Mouse (Mus musculus) neural tube, embryonic 15.5 days (tissue): ENCODE data around the gene Gtf3c6. TPM values are rescaled to one million over a fixed set of nuclear protein-coding genes. Genes with fewer than 3 reads are reported as not detected.
A peak's percentile ranks its signal among the peaks of the same experiment; 100 is the strongest.

Experiments
- ATAC-seq: fragments of 200-750 bp; cut with Nextera tagmentation; 2 replicates; pipeline ENCODE4 v1.8.0; 2017; ENCODE audit warnings: mild to moderate bottlenecking, moderate TSS enrichment, moderate library complexity; ENCODE audit not compliant: low FRiP score
- H3K27ac ChIP-seq: fragments of 300-500 bp; sonication (generic); replicated peaks from 2 replicates; pipeline ENCODE4 v1.5.1; 2015; ENCODE audit warnings: mild to moderate bottlenecking, inconsistent platforms
- H3K27me3 ChIP-seq: fragments of 300-500 bp; sonication (generic); replicated peaks from 2 replicates; pipeline ENCODE4 v1.6.1; 2015; ENCODE audit warnings: inconsistent platforms
- H3K36me3 ChIP-seq: fragments of 300-500 bp; sonication (generic); 2 replicates; pipeline ENCODE4 v1.6.1; 2015; ENCODE audit warnings: inconsistent platforms
- H3K4me1 ChIP-seq: fragments of 300-500 bp; sonication (generic); 2 replicates; pipeline ENCODE4 v1.6.1; 2015; ENCODE audit warnings: inconsistent platforms
- H3K4me2 ChIP-seq: fragments of 300-500 bp; sonication (generic); 2 replicates; pipeline ENCODE4 v1.6.1; 2015; ENCODE audit warnings: inconsistent platforms, mild to moderate bottlenecking, moderate library complexity
- H3K4me3 ChIP-seq: fragments of 300-500 bp; sonication (generic); replicated peaks from 2 replicates; pipeline ENCODE4 v1.5.1; 2015; ENCODE audit warnings: mild to moderate bottlenecking, inconsistent platforms
- H3K9ac ChIP-seq: fragments of 300-500 bp; sonication (generic); replicated peaks from 2 replicates; pipeline ENCODE4 v1.6.1; 2015; ENCODE audit warnings: mild to moderate bottlenecking, inconsistent platforms
- H3K9me3 ChIP-seq: fragments of 300-500 bp; sonication (generic); replicated peaks from 2 replicates; pipeline ENCODE4 v1.6.1; 2016; ENCODE audit warnings: inconsistent platforms
- WGBS: fragments of 180-500 bp; shearing (Covaris S2); methylation state at CpG from one replicate; pipeline ENCODE4 v1.1.7; 2015; ENCODE audit warnings: mixed read lengths; 5-methylcytosine and 5-hydroxymethylcytosine counted together
- polyA plus RNA-seq: library from polyadenylated mRNA; unstranded; fragments of >200 nt; fragmentation: Nextera tagmentation; extraction: Ambion mirVana; gene quantifications from 2 replicates; pipeline ENCODE4 v1.2.1, GENCODE M21; 2015

Gtf3c6 gene
- polyA plus RNA-seq, 1 experiment from 2014 or later: 74.0 TPM

DNA sequence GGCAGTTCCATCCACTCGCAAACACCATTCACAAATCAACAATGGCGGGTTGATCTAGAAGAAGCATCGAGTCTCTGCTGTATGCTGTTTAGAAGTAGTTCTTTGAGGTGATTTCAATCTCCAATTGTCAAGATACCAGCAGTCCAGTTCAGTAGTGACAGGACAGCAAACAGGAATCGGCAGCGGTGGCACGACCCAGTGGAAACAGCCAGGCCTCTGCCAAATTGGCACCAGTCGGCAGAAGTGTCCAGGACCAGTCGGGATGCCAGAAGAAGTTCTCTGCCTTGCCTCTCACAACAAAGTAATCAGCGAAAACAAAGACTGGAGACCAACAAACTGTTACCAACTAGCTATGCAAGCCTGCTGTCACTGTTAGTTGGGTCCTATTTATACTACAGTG is 25.7 kb upstream of the Gtf3c6 start:
- Histone ChIP-seq H3K36me3 (peaks cover 16% of the 10 kb centered on the region; the same call in 1 of the 2 replicates), H3K27me3 (no peaks in the 10 kb centered on the region), H3K4me2 (no peak overlapping the region), H3K4me3 (no peak overlapping the region), H3K27ac (no peak overlapping the region), H3K9me3 (no peaks in the 10 kb centered on the region), H3K9ac (no peak overlapping the region), H3K4me1 (no peaks in the 10 kb centered on the region)
- no peak for ATAC-seq
- WGBS: 93% methylated on average over 9 of the region's 9 CpGs

DNA sequence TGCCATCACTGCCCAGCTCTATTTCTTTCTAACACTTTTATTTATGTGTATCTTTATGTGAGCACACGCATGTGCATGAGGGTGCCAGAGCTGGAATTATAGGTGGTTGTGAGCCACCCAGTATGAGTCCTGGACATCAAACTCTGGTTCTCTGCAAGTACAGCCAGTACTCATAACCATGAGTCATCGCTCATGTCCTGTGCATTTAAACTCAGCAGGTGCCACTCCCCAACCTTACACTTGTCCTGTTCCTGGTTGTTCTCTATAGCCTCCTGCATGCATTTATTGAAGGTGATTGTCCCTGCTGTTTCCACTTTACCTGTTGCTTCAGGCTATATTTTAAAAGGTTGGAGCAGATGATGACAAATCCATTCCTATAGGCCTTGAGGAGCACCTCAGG is 23.7 kb upstream of the Gtf3c6 start:
- no peaks in the 10 kb centered on the region for H3K9me3 ChIP-seq
- H3K4me3 ChIP-seq: no peak overlapping the region
- no peaks in the 10 kb centered on the region for H3K4me1 ChIP-seq
- H3K4me2 ChIP-seq: no peak overlapping the region
- no peak overlapping the region for H3K27ac ChIP-seq
- 96% methylated on average over 2 of the region's 2 CpGs for WGBS
- ATAC-seq: no peak
- no peaks in the 10 kb centered on the region for H3K27me3 ChIP-seq
- H3K9ac ChIP-seq: no peak overlapping the region
- H3K36me3 ChIP-seq: peaks cover 10% of the 10 kb centered on the region; the same call in 1 of the 2 replicates

DNA sequence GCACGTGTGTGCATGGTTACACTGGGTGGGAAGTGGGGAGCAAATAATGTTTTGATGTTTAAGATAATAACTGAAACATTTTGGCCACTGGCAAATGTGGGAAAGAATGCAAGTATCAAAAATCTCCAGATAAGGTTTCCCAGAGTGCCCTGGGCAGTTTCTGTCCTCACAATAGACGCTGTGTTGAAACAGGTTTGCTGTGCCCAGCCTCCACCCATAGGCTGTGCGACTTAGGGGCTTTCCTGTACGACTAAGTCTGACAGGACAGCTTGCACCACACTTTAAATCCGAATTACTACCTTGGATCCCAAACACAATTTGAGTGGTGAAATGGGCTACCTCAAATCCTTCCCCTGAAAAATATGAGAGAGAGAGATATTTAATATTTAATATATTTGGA is 20.4 kb upstream of the Gtf3c6 start:
- Histone ChIP-seq H3K4me2 (no peak overlapping the region), H3K9ac (no peak overlapping the region), H3K4me1 (no peaks in the 10 kb centered on the region), H3K27ac (no peak overlapping the region), H3K36me3 (no peaks in the 10 kb centered on the region), H3K4me3 (no peak overlapping the region), H3K27me3 (no peaks in the 10 kb centered on the region), H3K9me3 (no peaks in the 10 kb centered on the region)
- no peak for ATAC-seq
- 77% methylated on average over 5 of the region's 5 CpGs for WGBS

DNA sequence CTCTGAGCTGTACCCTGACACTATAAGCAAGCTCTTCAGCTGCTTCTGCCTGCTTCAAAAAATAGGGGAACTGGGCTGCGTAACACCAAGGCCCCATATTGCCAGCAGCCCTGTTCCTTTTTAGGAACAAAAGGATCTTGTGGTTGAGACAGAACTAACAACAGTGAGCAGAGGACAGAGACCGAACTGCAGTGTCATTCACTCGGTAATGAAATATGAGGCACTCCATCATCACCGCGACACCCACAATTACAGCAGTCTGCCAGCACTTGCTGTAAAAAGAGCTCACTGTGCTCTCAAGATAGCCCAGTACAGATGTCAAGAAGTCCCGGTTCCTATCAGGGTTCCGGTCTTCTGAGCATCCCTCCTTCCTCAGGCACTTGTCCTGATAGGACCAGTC is 18.1 kb upstream of the Gtf3c6 start:
- Histone ChIP-seq H3K27ac (no peak overlapping the region), H3K9ac (no peak overlapping the region), H3K4me3 (no peak overlapping the region), H3K36me3 (no peaks in the 10 kb centered on the region), H3K4me2 (no peak overlapping the region), H3K4me1 (no peaks in the 10 kb centered on the region), H3K9me3 (no peaks in the 10 kb centered on the region), H3K27me3 (no peaks in the 10 kb centered on the region)
- 65% methylated on average over 7 of the region's 7 CpGs for WGBS
- no peak for ATAC-seq

DNA sequence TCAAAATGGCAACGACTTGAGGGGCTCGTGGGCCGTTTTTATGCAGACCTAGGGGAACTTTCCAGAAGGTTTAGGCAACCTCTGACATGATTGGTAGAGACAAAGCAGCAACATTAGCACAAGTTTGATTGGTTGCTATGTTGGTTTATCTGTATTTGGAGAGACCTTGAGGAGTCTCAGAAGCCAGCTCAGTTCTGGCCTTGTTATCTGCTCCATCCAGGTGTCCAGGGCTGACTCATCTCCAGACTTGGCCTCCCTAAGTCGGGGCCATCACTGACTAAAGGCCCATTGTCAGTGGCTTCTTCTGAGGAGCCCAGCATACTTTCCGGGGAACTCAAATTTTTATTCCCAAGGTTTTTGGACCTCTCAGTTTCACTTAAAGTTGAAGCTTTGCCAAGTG is 16.0 kb upstream of the Gtf3c6 start:
- no peaks in the 10 kb centered on the region for H3K27me3 ChIP-seq
- H3K4me3 ChIP-seq: no peak overlapping the region
- no peaks in the 10 kb centered on the region for H3K36me3 ChIP-seq
- no peak overlapping the region for H3K27ac ChIP-seq
- H3K9ac ChIP-seq: no peak overlapping the region
- no peak for ATAC-seq
- H3K9me3 ChIP-seq: no peaks in the 10 kb centered on the region
- no peak overlapping the region for H3K4me2 ChIP-seq
- WGBS: 83% methylated on average over 5 of the region's 5 CpGs
- no peaks in the 10 kb centered on the region for H3K4me1 ChIP-seq

DNA sequence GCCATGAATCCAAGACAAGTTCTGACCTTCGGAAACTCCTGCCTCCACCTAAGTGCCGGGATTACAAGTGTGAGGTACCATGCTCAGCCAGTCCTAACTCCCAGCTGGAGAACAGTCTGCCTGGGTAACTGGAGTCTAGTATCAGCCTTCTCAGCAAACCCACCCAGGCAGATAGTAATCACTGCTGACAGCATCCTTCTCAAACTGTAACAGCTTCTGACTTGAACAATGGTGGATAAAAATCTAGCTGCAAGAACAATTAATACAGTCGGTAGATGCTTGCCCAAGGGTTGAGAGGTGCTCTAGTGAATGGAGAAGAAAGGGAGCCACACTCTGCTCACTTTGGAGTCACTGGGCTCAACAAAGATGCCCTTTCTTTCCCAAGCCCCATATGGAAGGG is 13.3 kb upstream of the Gtf3c6 start:
- Histone ChIP-seq H3K4me1 (no peaks in the 10 kb centered on the region), H3K9me3 (no peaks in the 10 kb centered on the region), H3K4me2 (no peak overlapping the region), H3K4me3 (no peak overlapping the region), H3K27me3 (no peaks in the 10 kb centered on the region), H3K36me3 (no peaks in the 10 kb centered on the region), H3K27ac (no peak overlapping the region), H3K9ac (no peak overlapping the region)
- 95% methylated on average over 3 of the region's 3 CpGs for WGBS
- ATAC-seq: no peak

DNA sequence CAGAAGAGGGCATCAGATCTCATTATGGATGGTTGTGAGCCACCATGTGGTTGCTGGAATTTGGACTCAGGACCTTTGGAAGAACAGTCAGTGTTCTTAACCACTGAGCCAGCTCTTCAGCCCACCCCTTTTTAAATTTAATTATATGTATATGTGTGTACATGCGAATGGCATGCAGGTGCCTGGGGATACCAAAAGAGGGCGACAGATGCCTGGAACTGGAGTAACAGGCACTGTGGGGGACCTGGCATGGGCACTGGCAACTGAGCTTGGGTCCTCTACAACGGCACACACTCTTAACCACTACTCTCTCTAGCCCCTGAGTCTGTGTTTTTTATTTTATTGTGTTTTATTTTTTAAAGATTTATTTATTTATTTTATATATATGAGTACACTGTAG is 7.0 kb upstream of the Gtf3c6 start:
- no peak overlapping the region for H3K4me2 ChIP-seq
- WGBS: 91% methylated on average over 3 of the region's 3 CpGs
- ATAC-seq: no peak

DNA sequence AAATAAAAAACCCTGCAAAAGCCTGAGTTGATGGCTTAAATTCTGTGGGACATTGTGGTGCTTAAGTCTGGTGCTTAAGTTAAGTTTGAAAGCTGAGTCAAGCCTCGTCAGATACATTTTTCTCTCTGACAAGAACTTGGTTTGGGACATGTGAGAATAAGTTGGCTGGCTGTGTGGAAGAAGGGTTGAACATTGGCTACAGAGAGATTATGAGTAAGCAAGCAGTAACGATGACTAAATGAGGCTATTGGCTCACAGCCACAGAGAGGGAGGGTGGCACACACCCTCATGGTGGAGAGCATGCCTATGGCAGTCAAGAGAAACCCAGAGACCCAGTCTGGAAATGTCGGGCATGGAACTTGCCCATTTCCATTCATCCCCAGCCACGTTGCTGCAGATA is 5.8 kb upstream of the Gtf3c6 start:
- Histone ChIP-seq H3K4me1 (peaks cover 2% of the 10 kb centered on the region; the same call in 1 of the 2 replicates), H3K4me2 (no peak overlapping the region), H3K9me3 (no peaks in the 10 kb centered on the region), H3K27me3 (no peaks in the 10 kb centered on the region), H3K27ac (no peak overlapping the region), H3K4me3 (no peak overlapping the region), H3K36me3 (no peaks in the 10 kb centered on the region), H3K9ac (no peak overlapping the region)
- 81% methylated on average over 4 of the region's 4 CpGs for WGBS
- no peak for ATAC-seq

More for the DNA sequence above, 7.0 kb upstream of the Gtf3c6 start:
- Histone ChIP-seq H3K36me3 (no peaks in the 10 kb centered on the region), H3K9me3 (no peaks in the 10 kb centered on the region), H3K4me3 (no peak overlapping the region), H3K4me1 (no peaks in the 10 kb centered on the region), H3K9ac (no peak overlapping the region), H3K27me3 (no peaks in the 10 kb centered on the region), H3K27ac (no peak overlapping the region)

DNA sequence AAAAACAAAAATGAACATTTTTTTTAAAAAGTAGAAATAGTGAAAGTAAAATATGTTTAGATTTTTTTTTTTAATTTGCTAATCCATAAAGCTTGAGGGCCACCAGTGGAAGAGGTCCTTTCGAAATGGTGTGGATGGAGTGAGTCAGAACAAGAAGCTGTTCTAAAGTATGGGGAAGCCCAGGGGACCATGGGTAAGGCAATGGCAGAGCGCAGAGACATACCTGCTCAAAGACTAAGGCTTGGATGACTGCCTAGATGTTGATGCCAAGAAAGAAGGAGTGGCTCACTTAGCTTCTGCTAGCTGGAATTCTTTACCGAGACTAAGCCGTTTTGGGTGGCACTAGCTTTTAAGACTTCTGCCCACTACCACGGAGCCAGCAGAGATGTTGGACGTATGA is 4.3 kb upstream of the Gtf3c6 start:
- Histone ChIP-seq H3K36me3 (no peaks in the 10 kb centered on the region), H3K27ac (no peak overlapping the region), H3K27me3 (no peaks in the 10 kb centered on the region), H3K4me2 (no peak overlapping the region), H3K4me1 (peaks cover 6% of the 10 kb centered on the region; the same call in 1 of the 2 replicates), H3K9me3 (no peaks in the 10 kb centered on the region), H3K9ac (no peak overlapping the region), H3K4me3 (no peak overlapping the region)
- no peak for ATAC-seq
- 93% methylated on average over 6 of the region's 6 CpGs for WGBS

DNA sequence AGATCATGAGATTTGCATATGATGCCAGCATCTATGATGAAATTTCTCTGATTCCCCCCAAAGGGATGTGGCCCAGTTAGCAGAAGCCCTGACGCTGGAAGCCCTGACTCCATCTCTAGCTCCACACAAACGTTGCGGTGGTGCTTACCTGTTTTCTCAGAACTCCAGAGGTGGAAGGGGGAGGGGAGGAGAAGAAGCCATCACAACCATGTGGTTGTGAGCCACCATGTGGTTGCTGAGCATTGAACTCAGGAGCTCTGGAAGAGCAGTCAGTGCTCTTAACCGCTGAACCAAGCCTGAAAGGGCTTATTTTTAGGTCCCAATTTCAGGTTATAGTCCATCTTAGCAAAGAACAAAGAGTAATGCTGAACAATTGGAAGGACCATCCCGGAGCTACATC is 2.4 kb upstream of the Gtf3c6 start:
- H3K4me2 ChIP-seq: no peak overlapping the region
- H3K36me3 ChIP-seq: no peaks in the 10 kb centered on the region
- ATAC-seq: no peak
- no peaks in the 10 kb centered on the region for H3K27me3 ChIP-seq
- no peak overlapping the region for H3K9ac ChIP-seq
- H3K4me3 ChIP-seq: no peak overlapping the region
- WGBS: 51% methylated on average over 5 of the region's 5 CpGs
- no peaks in the 10 kb centered on the region for H3K9me3 ChIP-seq
- H3K4me1 ChIP-seq: peaks cover 14% of the 10 kb centered on the region
- H3K27ac ChIP-seq: no peak overlapping the region

DNA sequence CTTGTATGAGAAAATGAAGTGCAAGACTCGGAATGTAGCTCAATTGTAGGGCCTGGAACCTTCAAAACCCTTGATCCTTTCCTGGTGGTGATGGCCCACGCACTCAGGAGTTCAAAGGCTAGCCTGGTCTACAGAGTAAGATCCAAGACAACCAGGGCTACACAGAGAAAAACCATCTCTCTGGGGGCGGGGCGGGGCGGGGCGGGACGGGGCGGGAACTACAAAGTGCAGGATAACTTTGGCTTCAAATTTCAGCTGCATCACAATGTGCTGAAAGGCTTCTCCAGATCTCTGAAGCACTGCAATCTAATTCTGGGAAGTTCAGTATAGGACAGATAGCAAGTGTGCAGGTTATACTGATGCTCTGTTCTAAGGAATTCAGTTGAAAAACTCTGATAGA is 1.6 kb upstream of the Gtf3c6 start:
- WGBS: 21% methylated on average over 8 of the region's 8 CpGs
- H3K4me1 ChIP-seq: peaks cover 14% of the 10 kb centered on the region
- no peaks in the 10 kb centered on the region for H3K36me3 ChIP-seq
- H3K27me3 ChIP-seq: no peaks in the 10 kb centered on the region
- H3K4me3 ChIP-seq: no peak overlapping the region
- H3K27ac ChIP-seq: no peak overlapping the region
- H3K9me3 ChIP-seq: no peaks in the 10 kb centered on the region
- H3K4me2 ChIP-seq: peak overlapping the region; percentile 85; the same call in 1 of the 2 replicates
- no peak for ATAC-seq
- no peak overlapping the region for H3K9ac ChIP-seq

DNA sequence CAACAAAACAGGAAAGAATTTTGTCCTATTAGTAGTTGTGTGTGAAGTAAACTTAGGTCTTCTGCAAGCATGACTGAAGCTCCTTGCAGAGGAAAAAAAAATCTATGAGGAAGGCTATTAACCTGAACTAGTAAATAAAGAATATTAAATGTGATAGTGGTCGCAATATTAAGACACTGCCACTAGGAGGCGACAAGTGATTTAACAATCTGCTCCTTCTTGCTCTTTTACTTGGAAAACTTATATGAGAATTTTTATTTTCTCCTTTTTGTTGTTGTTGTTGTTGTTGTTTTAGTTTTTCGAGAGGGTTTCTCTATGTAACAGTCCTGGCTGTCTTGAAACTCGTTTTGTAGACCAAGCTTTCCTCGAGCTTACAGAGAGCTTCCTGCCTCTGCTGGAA is 1.1 kb upstream of the Gtf3c6 start:
- no peaks in the 10 kb centered on the region for H3K9me3 ChIP-seq
- 5% methylated on average over 5 of the region's 5 CpGs for WGBS
- peak overlapping the region; percentile 85 for H3K4me2 ChIP-seq
- H3K36me3 ChIP-seq: peaks cover 3% of the 10 kb centered on the region; the same call in 1 of the 2 replicates
- H3K4me3 ChIP-seq: peak overlapping the region; percentile 80
- peaks cover 14% of the 10 kb centered on the region for H3K4me1 ChIP-seq
- H3K27me3 ChIP-seq: no peaks in the 10 kb centered on the region
- ATAC-seq: no peak
- no peak overlapping the region for H3K9ac ChIP-seq
- H3K27ac ChIP-seq: peak overlapping the region; percentile 96
